Mouse (Mus musculus) CH12.LX (cell line): Measurements from ENCODE around the gene Eif3a.

Source experiments
- CHD1 ChIP-seq: IDR thresholded peaks from 2 replicates; pipeline ENCODE4 v1.6.1; 2012; ENCODE audit warnings: low read depth, low read length, improper control_type of control experiment, inconsistent platforms
- CTCF ChIP-seq, 2 experiments: IDR thresholded peaks in 1 of 2; conservative IDR thresholded peaks in 1 of 2; 2 replicates each; pipeline ENCODE4 v1.5.1; 2011 to 2012; ENCODE audit warnings: low read depth in 2 of 2, low read length in 2 of 2, improper control_type of control experiment in 1 of 2, inconsistent platforms in 1 of 2, mild to moderate bottlenecking in 1 of 2, moderate library complexity in 1 of 2
- E2F4 ChIP-seq: IDR thresholded peaks from 2 replicates; pipeline ENCODE4 v1.6.1; 2011; ENCODE audit warnings: low read depth, low read length, improper control_type of control experiment; ENCODE audit not compliant: insufficient replicate concordance
- ELF1 ChIP-seq: IDR thresholded peaks from 2 replicates; pipeline ENCODE4 v1.6.1; 2014; ENCODE audit warnings: low read depth, mild to moderate bottlenecking, inconsistent platforms, low read length, improper control_type of control experiment
- EP300 ChIP-seq: IDR thresholded peaks from 2 replicates; pipeline ENCODE4 v1.6.1; 2011; ENCODE audit warnings: low read length, improper control_type of control experiment
- GABPA ChIP-seq: IDR thresholded peaks from 2 replicates; pipeline ENCODE4 v1.6.1; 2012; ENCODE audit warnings: low read depth, low read length, improper control_type of control experiment, inconsistent platforms; ENCODE audit not compliant: insufficient replicate concordance
- JUND ChIP-seq: conservative IDR thresholded peaks from 2 replicates; pipeline ENCODE4 v1.6.1; 2011; ENCODE audit warnings: low read depth, low read length, improper control_type of control experiment
- MYC ChIP-seq: IDR thresholded peaks from 2 replicates; pipeline ENCODE4 v1.6.1; 2011; ENCODE audit warnings: low read depth, mild to moderate bottlenecking, improper control_type of control experiment, low read length
- POLR2A ChIP-seq: IDR thresholded peaks from 2 replicates; pipeline ENCODE4 v1.6.1; 2011; ENCODE audit warnings: low read depth, mild to moderate bottlenecking, improper control_type of control experiment, low read length
- POLR2AphosphoS2 ChIP-seq: IDR thresholded peaks from 2 replicates; pipeline ENCODE4 v1.6.1; 2011; ENCODE audit warnings: low read depth, low read length, improper control_type of control experiment
- RAD21 ChIP-seq: IDR thresholded peaks from 2 replicates; pipeline ENCODE4 v1.6.1; 2011; ENCODE audit warnings: low read depth, mild to moderate bottlenecking, low read length, improper control_type of control experiment, moderate library complexity
- TCF12 ChIP-seq: IDR thresholded peaks from 2 replicates; pipeline ENCODE4 v1.6.1; 2014; ENCODE audit warnings: low read depth, mild to moderate bottlenecking, inconsistent platforms, low read length, improper control_type of control experiment
- ZKSCAN1 ChIP-seq: IDR thresholded peaks from 2 replicates; pipeline ENCODE4 v1.6.1; 2012; ENCODE audit warnings: low read depth, inconsistent platforms, low read length, improper control_type of control experiment, borderline replicate concordance
- ZMIZ1 ChIP-seq: IDR thresholded peaks from 2 replicates; pipeline ENCODE4 v1.6.1; 2012; ENCODE audit warnings: low read depth, mild to moderate bottlenecking, inconsistent platforms, low read length, improper control_type of control experiment

DNA sequence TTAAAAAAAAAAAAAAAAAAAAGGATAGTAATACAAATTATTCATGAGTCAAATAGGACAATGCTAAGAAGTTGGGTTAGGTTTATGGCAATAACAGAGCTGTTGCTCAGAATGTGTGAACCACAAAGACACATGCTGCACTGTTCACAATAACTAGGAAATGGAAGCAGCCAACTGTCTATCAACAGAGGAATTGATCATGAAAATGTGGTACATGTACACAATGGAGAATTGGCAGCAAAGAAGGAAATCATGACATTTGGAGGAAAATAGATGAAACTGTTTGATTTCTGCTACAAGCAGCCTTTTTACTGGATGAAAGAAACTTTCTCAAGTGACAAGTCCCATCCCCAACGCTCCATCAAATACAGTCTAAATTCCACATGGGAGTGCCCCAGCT is 58.5 kb downstream of the Eif3a start:
- TF ChIP-seq CTCF (conservative IDR thresholded peaks at IDR 0.05 in 1 of 2, IDR thresholded peaks at IDR 0.05 in 1 of 2; ENCODE audit: low read depth in 2 of 2, low read length in 2 of 2) (no peak), TCF12 (no peak), RAD21 (no peak), ZMIZ1 (no peak), E2F4 (no peak), ZKSCAN1 (no peak), POLR2A (no peak), JUND (no peak), MYC (no peak), EP300 (no peak), ELF1 (no peak), GABPA (no peak), CHD1 (no peak), POLR2AphosphoS2 (no peak)
